Mouse (Mus musculus): ENCODE results near the gene Dock2. TPM values are rescaled to one million over a fixed set of nuclear protein-coding genes. Genes with fewer than 3 reads are reported as not detected.

Dock2 gene
- polyA plus RNA-seq (2012; rRNA removed; ENCODE audit: low replicate concordance): 1.4 TPM in 2 replicates

GRCm38 (mm10) chr11:34783587-34784043 is at the start of gene Dock2:
Gene Dock2, minus strand, starts transcription at chr11:34783892.

GRCm38 (mm10) chr11:34314534-34315379 is 468.9 kb downstream of the Dock2 start, which contains the start of gene Fam196b:
Gene Fam196b, plus strand, starts transcription at chr11:34314822.

DNA sequence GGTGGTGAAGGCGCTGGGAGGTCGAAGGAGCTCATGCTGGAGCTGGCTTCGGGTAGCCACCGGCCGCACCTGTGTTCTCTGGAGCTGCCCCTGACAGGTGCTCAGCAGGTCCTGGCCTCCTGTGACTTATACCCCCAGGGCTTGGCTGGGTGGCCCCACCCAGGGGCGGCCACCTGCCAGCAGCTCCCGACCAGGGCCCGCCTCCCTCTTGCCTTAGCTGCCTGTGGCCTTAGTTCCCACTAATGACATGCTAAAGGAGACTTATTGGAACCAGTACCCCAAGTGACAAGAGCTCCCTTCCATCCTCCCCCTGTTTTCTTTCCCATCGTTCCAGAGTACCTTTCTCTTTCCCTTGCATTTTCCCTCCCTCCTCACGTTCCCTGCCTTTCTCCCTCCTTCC is 575.7 kb downstream of the Dock2 start, which contains the start of gene Foxi1:
Foxi1 (minus strand) TSS at position 101 of the 400 bp plus-strand sequence.

Other genes starting within 250 kb of the Dock2 start
- gene Spdl1, start 49.7 kb upstream of the Dock2 start, polyA plus RNA-seq (2012; rRNA removed; ENCODE audit: low replicate concordance): 0.50 and 0.54 TPM in 2 replicates